Mouse (Mus musculus) E14TG2a.4 (cell line): Measurements from ENCODE around the gene Slc22a20.

Experiments
- H3K27me3 ChIP-seq: 2 replicates; pipeline ENCODE4 v1.6.1; 2014; ENCODE audit warnings: low read length, control low read depth; ENCODE audit not compliant: insufficient read depth
- H3K36me3 ChIP-seq: 2 replicates; pipeline ENCODE4 v1.6.1; 2014; ENCODE audit warnings: low read length, control low read depth; ENCODE audit not compliant: insufficient read depth
- H3K4me1 ChIP-seq: replicated peaks from 2 replicates; pipeline ENCODE4 v1.6.1; 2014; ENCODE audit warnings: low read depth, low read length, control low read depth
- H3K4me3 ChIP-seq: replicated peaks from 2 replicates; pipeline ENCODE4 v1.5.1; 2014; ENCODE audit warnings: mild to moderate bottlenecking, low read length
- H3K9me3 ChIP-seq: 2 replicates; pipeline ENCODE4 v1.6.1; 2014; ENCODE audit warnings: low read length, control low read depth
- CTCF ChIP-seq: conservative IDR thresholded peaks from 2 replicates; pipeline ENCODE4 v1.5.1; 2014; ENCODE audit warnings: low read length
- NANOG ChIP-seq: IDR thresholded peaks from 2 replicates; pipeline ENCODE4 v1.6.1; 2014; ENCODE audit warnings: borderline replicate concordance, low read length, mixed read lengths
- POU5F1 ChIP-seq: IDR thresholded peaks from 2 replicates; pipeline ENCODE4 v1.6.1; 2014; ENCODE audit warnings: low read length, borderline replicate concordance

Slc22a20 gene

GRCm38 (mm10) chr19:5940656-5941055 lies 45.3 kb downstream of the Slc22a20 start:
- H3K27me3 ChIP-seq, result peaks cover 1% of the 10 kb centered on the region; the same call in 1 of the 2 replicates
- H3K4me3 ChIP-seq, result no peak overlapping the region
- peaks cover 63% of the 10 kb centered on the region for H3K4me1 ChIP-seq
- no peaks in the 10 kb centered on the region for H3K9me3 ChIP-seq
- TF ChIP-seq CTCF, result no peak
- no peak for TF ChIP-seq NANOG
- no peak for TF ChIP-seq POU5F1
- peaks cover 72% of the 10 kb centered on the region for H3K36me3 ChIP-seq

GRCm38 (mm10) chr19:5940173-5940572 lies 45.8 kb downstream of the Slc22a20 start:
- no peak for TF ChIP-seq CTCF
- TF ChIP-seq NANOG, result no peak
- TF ChIP-seq POU5F1, result no peak
- H3K36me3 ChIP-seq, result peaks cover 67% of the 10 kb centered on the region
- H3K9me3 ChIP-seq, result no peaks in the 10 kb centered on the region
- H3K4me1 ChIP-seq, result peaks cover 63% of the 10 kb centered on the region
- H3K4me3 ChIP-seq, result 0 out of 2 replicates have a peak overlapping the region, but pooled peaks have one; percentile 4
- H3K27me3 ChIP-seq, result peaks cover 6% of the 10 kb centered on the region; the same call in 1 of the 2 replicates

GRCm38 (mm10) chr19:5939715-5940114 lies 46.2 kb downstream of the Slc22a20 start:
- Histone ChIP-seq H3K4me1 (peaks cover 59% of the 10 kb centered on the region), H3K9me3 (no peaks in the 10 kb centered on the region)

GRCm38 (mm10) chr19:5938516-5938915 lies 47.4 kb downstream of the Slc22a20 start:
- no peaks in the 10 kb centered on the region for H3K9me3 ChIP-seq
- peaks cover 11% of the 10 kb centered on the region; the same call in 1 of the 2 replicates for H3K27me3 ChIP-seq
- peaks cover 51% of the 10 kb centered on the region for H3K36me3 ChIP-seq
- TF ChIP-seq NANOG, result no peak
- no peak for TF ChIP-seq POU5F1
- TF ChIP-seq CTCF, result no peak
- no peak overlapping the region for H3K4me3 ChIP-seq
- H3K4me1 ChIP-seq, result peaks cover 47% of the 10 kb centered on the region

More at GRCm38 (mm10) chr19:5939715-5940114, 46.2 kb downstream of the Slc22a20 start:
- Histone ChIP-seq H3K4me3 (0 out of 2 replicates have a peak overlapping the region, but pooled peaks have one; percentile 4), H3K36me3 (peaks cover 63% of the 10 kb centered on the region), H3K27me3 (peaks cover 10% of the 10 kb centered on the region; the same call in 1 of the 2 replicates)
- TF ChIP-seq CTCF (no peak), NANOG (no peak), POU5F1 (no peak)

GRCm38 (mm10) chr19:5937836-5938406 lies 48.0 kb downstream of the Slc22a20 start:
- TF ChIP-seq CTCF, result no peak
- no peak for TF ChIP-seq NANOG
- TF ChIP-seq POU5F1, result no peak
- peaks cover 45% of the 10 kb centered on the region for H3K4me1 ChIP-seq
- H3K27me3 ChIP-seq, result peaks cover 11% of the 10 kb centered on the region; the same call in 1 of the 2 replicates
- 0 out of 2 replicates have a peak overlapping the region, but pooled peaks have one; percentile 20 for H3K4me3 ChIP-seq
- H3K36me3 ChIP-seq, result peaks cover 45% of the 10 kb centered on the region
- H3K9me3 ChIP-seq, result no peaks in the 10 kb centered on the region

GRCm38 (mm10) chr19:5937095-5937835 lies 48.7 kb downstream of the Slc22a20 start:
- Histone ChIP-seq H3K36me3 (peaks cover 38% of the 10 kb centered on the region), H3K27me3 (peaks cover 14% of the 10 kb centered on the region; the same call in 1 of the 2 replicates), H3K4me1 (peaks cover 45% of the 10 kb centered on the region), H3K4me3 (0 out of 2 replicates have a peak overlapping the region, but pooled peaks have one; percentile 20), H3K9me3 (no peaks in the 10 kb centered on the region)
- no peak for TF ChIP-seq POU5F1
- no peak for TF ChIP-seq CTCF
- no peak for TF ChIP-seq NANOG

- Histone ChIP-seq H3K4me1 (peaks cover 44% of the 10 kb centered on the region), H3K27me3 (peaks cover 14% of the 10 kb centered on the region; the same call in 1 of the 2 replicates), H3K9me3 (no peaks in the 10 kb centered on the region), H3K36me3 (peaks cover 22% of the 10 kb centered on the region), H3K4me3 (no peak overlapping the region)
- TF ChIP-seq NANOG (no peak), CTCF (no peak), POU5F1 (no peak)
These were observed 50.3 kb downstream of the Slc22a20 start for GRCm38 (mm10) chr19:5935691-5936090.

GRCm38 (mm10) chr19:5935266-5935665 lies 50.7 kb downstream of the Slc22a20 start:
- TF ChIP-seq POU5F1 (no peak), NANOG (no peak), CTCF (no peak)
- no peak overlapping the region for H3K4me3 ChIP-seq
- H3K36me3 ChIP-seq, result peaks cover 18% of the 10 kb centered on the region

More at GRCm38 (mm10) chr19:5935266-5935665, 50.7 kb downstream of the Slc22a20 start:
- Histone ChIP-seq H3K4me1 (peaks cover 40% of the 10 kb centered on the region), H3K9me3 (no peaks in the 10 kb centered on the region), H3K27me3 (peaks cover 14% of the 10 kb centered on the region; the same call in 1 of the 2 replicates)
